ENCODE assay signal across 11 mouse cellular contexts in the genomic region with DNA sequence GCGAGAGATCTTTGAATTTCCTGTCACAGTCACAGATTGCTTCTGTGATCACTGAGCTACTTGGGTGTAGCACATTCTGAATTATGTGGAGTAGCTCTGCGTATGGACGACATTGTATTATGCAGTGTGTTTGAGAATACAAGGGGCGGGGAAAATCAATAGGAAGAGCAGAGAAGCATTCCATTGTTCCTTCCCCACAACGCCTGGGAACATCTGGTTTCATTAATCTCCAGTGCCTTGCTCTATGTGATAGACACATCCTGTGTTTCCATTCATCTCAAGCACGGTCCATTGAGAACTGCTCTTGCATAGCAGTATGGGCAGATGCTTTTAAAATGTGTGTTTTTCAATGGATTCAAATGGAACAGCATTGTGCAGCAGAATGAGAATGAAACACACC.
DNase-seq lines count a peak whose midpoint lies in the region; ATAC-seq lines count a peak whose summit lies in the region.
"Had no signal": no experiment of that assay in that cellular context is flagged by ENCODE, and none has a peak within 500 bp of the region (broad histone marks: within the 10 kb centered on the region; RNA-seq: fewer than 3 reads in every experiment).

No protein-coding gene starts in this region.

- no peak overlapping the region for H3K9ac ChIP-seq in kidney, embryonic 16.5 days (replicated peaks; ENCODE audit: low read length)
- no peak overlapping the region for H3K9ac ChIP-seq in embryonic facial prominence, embryonic 15.5 days
- no peak overlapping the region for H3K9ac ChIP-seq in midbrain, embryonic 13.5 days (replicated peaks)

- H3K9me3 ChIP-seq in kidney, embryonic 16.5 days (ENCODE audit: low read length), result no peaks in the 10 kb centered on the region
- H3K9me3 ChIP-seq in embryonic facial prominence, embryonic 15.5 days (replicated peaks), result no peaks in the 10 kb centered on the region
- no peaks in the 10 kb centered on the region for H3K9me3 ChIP-seq in midbrain, embryonic 13.5 days

- no peak for DNase-seq in kidney, adult 9 months
- peak; percentile 83 for DNase-seq in embryo, embryonic 10 days (ENCODE audit: low spot score)
- DNase-seq in adrenal gland, adult 2 months, result no peak
- no peak for DNase-seq in heart, postnatal 4 days
- no peak for DNase-seq in right cerebral cortex, postnatal 4 days
- DNase-seq: cerebellum, adult 9-11 months; gastrocnemius, postnatal 36 days; kidney, postnatal 10 days had no signal

- WGBS in kidney, embryonic 16.5 days, result 37% methylated on average over 6 of the region's 6 CpGs
- WGBS in embryonic facial prominence, embryonic 15.5 days, result 34% methylated on average over 6 of the region's 6 CpGs
- 25% methylated on average over 6 of the region's 6 CpGs for WGBS in midbrain, embryonic 13.5 days

- H3K4me1 ChIP-seq in kidney, embryonic 16.5 days (ENCODE audit: insufficient read depth, low read length), result no peaks in the 10 kb centered on the region
- H3K4me1 ChIP-seq in embryonic facial prominence, embryonic 15.5 days, result no peaks in the 10 kb centered on the region
- peaks cover 4% of the 10 kb centered on the region; the same call in 1 of the 2 replicates for H3K4me1 ChIP-seq in midbrain, embryonic 13.5 days (replicated peaks)

- peak; percentile 86 for ATAC-seq in kidney, embryonic 16.5 days (ENCODE audit: low FRiP score, low TSS enrichment)
- ATAC-seq in embryonic facial prominence, embryonic 15.5 days (ENCODE audit: insufficient number of reproducible peaks, low FRiP score, low TSS enrichment, low read depth), result peak; percentile 51; the same call in 1 of the 2 replicates
- peak; percentile 78 for ATAC-seq in midbrain, embryonic 13.5 days

- H3K27ac ChIP-seq in kidney, embryonic 16.5 days (ENCODE audit: low read length), result no peak overlapping the region
- H3K27ac ChIP-seq in embryonic facial prominence, embryonic 15.5 days (replicated peaks), result no peak overlapping the region
- H3K27ac ChIP-seq in midbrain, embryonic 13.5 days, result no peak overlapping the region

- H3K27me3 ChIP-seq in kidney, embryonic 16.5 days (ENCODE audit: insufficient read depth, low read length), result no peaks in the 10 kb centered on the region
- no peaks in the 10 kb centered on the region for H3K27me3 ChIP-seq in embryonic facial prominence, embryonic 15.5 days
- H3K27me3 ChIP-seq in midbrain, embryonic 13.5 days, result no peaks in the 10 kb centered on the region

- H3K36me3 ChIP-seq in kidney, embryonic 16.5 days (ENCODE audit: insufficient read depth, low read length), result no peaks in the 10 kb centered on the region
- no peaks in the 10 kb centered on the region for H3K36me3 ChIP-seq in embryonic facial prominence, embryonic 15.5 days
- no peaks in the 10 kb centered on the region for H3K36me3 ChIP-seq in midbrain, embryonic 13.5 days

- H3K4me2 ChIP-seq in kidney, embryonic 16.5 days (replicated peaks; ENCODE audit: low read depth, low read length), result no peak overlapping the region
- H3K4me2 ChIP-seq in embryonic facial prominence, embryonic 15.5 days (replicated peaks), result no peak overlapping the region
- no peak overlapping the region for H3K4me2 ChIP-seq in midbrain, embryonic 13.5 days (replicated peaks)

- no peak overlapping the region for H3K4me3 ChIP-seq in kidney, embryonic 16.5 days (ENCODE audit: low read length)
- H3K4me3 ChIP-seq in embryonic facial prominence, embryonic 15.5 days (replicated peaks), result no peak overlapping the region
- H3K4me3 ChIP-seq in midbrain, embryonic 13.5 days (replicated peaks), result no peak overlapping the region
